Mouse (Mus musculus) CD8-positive naive resting alpha-beta T cell, adult 2 months (primary cell): ENCODE results near the gene Cisd1.
"Not testable (repeated sequence)": the region's sequence is repeated elsewhere in the genome, so short reads cannot be mapped to it uniquely, and the experiment has no call there.

Experiments used
- DNase-seq, 2 experiments: peaks; one replicate each; pipeline ENCODE4 v3.0.0; 2022; ENCODE audit warnings: low read depth in 2 of 2, low spot score in 2 of 2

Cisd1 gene

DNA sequence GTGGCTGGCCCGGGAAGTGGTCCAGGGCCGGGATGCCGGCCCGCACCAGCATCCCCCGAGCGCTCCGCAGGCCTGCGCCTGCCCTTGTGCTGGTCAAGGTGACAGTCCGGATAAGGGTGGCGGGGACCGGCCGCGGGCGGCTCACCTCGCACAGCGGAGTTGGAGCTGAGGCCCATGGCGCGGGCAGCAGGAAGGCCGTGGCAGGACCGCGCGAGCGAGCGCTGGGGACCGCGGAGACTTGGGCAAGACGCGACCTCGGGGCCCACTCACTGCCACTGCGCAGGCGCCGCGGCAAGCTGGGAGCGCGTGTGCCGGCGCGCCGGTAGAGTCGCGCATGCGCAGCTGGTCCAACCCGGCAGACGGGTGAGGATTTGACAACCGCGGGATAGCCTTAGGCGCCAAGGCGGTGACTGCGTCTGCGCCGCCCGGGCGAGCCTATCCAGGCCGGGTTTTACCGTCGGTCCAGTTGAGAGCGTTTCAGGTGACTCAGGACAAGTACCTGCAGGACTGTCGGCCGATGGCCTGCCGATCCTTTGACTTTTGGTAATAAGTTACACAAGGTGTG is at the start of gene Cisd1:
TSS of gene Cisd1 (minus strand) at position 376 of the 565 bp plus-strand sequence.
- peak; percentile 81 to 84 for DNase-seq

DNA sequence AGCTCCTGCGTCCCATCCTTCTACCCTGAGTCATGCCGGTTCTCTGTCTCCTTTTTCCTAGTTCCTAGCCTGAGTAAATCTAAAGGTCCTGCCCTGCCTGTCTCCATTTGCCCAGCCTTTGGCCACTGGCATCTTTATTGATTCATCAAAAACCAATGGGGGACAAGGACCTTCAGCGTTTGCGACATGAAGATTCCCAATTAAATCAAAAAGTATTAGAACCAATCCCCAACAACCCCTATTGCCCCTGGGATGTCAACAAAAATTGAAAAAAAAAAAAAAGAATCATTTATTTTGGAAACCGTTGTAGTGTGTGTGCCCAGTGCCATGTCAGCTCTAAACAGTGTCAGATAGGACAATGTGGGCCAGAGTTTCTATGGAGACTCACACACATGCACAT is 44.6 kb upstream of the Cisd1 start:
- DNase-seq = no peak

DNA sequence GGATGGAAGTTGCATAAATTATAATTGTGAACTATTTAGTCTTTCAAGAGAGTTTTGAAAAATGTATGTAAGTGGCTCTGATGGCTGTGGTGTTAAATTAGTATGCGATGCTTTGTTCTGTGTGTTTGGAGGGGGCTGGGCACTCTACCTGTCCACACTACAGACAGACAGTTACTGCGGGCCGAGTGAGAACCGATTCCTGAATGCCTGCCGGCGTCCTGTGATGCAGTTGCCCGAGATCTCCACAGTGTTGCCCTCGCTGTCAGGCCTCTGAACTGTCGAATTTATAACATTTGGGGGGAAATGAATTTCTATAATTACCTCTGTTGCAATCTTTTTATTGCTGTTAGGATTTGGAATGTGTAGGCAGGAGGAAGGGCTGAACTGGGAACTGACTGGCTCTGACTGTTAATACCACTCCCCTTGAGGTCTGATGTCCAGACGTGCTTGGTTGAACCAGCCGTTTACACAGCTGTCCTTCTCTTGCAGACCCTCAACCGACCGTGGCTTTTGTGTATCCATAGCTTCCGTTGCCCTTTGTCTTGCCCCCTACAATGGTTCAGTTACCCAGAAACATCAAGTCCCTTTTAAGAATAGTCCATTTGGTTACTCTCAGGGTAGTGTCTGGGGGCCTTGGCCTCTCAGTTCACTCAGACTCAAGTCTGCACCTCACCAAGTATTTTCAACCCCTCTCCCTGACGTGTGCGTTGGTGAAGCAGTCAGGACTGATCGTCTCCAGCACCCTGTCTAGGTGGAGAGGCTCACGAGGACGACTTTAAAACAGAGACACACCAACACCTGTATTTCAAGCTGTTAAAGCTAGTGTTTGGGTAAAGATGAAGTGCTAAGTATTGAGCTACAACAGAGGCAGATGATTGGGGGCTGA is 39.6 kb upstream of the Cisd1 start:
- DNase-seq = no peak

- DNase-seq = not testable (repeated sequence)
These were observed 38.8 kb upstream of the Cisd1 start for GRCm38 (mm10) chr10:71383552-71383924.

GRCm38 (mm10) chr10:71382858-71383551 is 38.3 kb upstream of the Cisd1 start:
- DNase-seq = no peak

DNA sequence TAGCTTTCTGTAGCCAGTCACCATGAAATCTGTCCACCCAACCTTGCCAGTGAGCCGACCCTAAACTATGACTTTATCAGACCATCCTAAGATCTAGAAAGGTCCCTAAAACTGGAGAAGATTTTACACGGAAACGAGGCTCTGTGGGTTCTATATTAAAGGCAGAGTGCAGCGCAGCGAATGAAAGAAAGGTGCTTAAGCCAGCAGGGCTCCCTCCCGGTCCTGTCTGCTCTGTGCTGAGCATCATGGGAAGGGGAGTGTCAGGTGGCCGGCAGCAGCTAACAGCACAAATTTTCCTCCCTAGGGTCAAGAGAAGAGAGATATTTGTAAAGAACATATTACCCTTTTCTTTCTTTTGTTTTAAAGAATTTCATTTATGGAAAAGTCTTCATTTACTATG is 37.4 kb upstream of the Cisd1 start:
- no peak for DNase-seq

DNA sequence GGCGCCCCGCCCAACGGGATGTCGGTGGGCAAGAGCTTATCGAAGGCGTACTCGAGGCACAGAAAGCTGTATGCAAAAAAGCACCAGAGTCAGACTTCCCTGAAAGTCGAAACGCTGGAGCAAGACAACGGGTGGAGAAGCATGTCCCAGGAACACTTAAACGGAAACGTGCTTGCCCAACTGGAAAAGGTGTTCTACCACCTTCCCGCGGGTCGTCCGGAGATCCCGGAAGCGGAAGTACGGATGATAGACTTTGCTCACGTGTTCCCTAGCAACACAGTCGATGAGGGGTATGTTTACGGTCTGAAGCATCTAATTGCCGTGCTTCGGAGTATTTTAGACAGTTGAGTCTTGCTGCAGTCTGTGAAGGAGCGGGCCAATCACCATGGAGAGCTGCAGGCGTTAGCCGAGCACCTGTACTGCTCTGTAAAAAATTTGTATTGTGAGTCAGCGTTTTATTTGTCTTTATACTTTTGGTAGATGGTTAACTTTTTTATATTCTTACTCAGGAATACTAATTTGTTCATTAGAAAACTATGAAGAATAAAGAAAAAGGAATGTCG is 36.8 kb upstream of the Cisd1 start:
- no peak for DNase-seq

GRCm38 (mm10) chr10:71380406-71380805 is 35.7 kb upstream of the Cisd1 start:
- DNase-seq = no peak

DNA sequence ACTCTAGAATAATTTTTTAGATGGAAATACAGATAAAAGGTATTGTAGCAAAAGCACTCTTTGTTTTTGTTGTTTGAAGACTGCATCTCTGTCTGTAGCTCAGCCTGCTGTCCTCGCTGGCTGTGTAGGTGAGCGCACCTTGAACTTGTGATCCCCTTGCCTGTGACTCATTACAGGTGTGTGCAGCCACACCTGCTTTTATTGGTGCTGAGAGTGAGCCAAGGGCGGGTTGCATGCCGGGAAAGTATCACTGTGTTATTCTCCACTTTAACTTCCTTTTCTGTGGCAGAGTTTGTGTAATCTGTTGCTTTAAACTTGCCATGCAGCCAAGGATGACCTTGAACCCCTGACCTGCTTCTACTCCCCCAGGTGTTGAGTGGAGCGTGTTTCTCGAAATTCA is 31.3 kb upstream of the Cisd1 start:
- no peak for DNase-seq

DNA sequence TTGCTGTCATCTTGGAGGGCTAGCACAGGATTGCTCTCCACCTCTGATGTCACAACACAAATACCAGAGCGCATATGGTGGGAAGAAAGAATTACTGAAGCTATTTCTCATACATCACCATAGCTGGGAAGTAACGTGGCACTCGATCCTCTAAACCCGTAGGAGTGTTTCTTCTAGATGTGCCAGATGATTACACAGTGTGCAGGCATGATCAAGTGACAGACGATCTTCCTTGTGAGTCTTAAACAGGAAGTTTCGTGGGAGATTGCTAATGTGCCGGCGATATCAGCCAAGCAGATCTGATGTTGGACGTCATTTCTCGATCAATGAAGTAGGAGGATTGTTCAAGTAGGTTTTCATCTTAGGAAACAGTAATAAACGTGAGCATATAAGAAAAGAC is 29.0 kb upstream of the Cisd1 start:
- no peak for DNase-seq

DNA sequence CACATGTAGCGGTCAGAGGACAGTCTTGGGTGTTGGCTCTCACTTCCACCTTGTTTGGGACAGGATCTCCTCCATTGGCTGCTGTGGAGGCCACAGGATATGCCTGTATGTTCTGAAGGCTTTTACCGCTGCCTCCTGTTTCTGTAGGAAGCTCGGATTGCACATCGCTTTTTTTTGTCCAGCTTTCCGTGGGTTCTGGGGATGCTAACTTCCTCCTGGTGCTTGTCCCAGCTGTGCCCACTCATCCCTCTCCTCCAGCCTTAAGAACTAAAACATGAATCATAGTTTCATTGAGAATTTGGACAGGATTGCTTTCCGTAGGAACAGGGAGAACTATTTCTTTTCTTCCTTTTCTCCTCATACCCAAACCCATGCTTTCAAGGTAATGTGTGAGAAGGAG is 27.1 kb upstream of the Cisd1 start:
- no peak for DNase-seq

DNA sequence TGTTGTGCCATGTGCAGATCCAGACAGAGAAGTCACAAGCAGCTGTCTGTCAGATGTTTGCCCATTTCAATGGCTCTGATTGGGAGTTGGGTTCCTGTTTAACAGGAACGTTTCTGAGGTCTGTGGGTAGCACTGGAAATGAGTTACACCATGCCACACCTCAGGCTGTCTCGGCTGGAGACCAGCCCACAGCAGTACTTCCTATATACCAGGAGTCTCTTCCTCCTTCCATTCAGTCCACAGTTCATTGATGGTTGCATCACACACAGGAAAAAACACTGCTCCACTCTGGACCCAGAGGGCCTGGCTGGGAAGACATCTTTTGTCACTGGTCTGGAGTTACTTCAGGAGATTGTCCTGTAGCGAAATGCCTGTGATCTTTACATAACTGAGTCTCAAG is 24.7 kb upstream of the Cisd1 start:
- no peak for DNase-seq

- no peak for DNase-seq
These were observed 23.6 kb upstream of the Cisd1 start for GRCm38 (mm10) chr10:71368128-71368940.

DNA sequence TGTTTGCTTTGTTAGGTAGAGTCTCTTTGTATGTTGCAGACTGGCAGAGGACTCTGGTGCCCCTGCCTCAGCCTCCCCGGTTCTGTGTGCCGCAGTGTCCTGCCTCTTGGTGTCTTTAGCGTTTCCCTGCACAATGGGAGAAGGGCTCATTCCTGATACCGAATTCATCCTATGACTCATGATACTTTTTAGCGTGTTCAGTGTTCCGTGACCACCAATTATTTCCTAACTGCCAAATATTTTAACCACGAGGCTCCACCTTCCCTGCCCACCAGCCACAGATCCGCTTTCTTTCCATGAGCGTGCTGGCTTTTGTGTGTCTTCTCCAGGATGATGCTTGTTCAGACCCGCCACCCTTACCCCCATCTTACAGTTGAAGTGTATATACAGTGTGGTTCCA is 19.1 kb upstream of the Cisd1 start:
- no peak for DNase-seq

DNA sequence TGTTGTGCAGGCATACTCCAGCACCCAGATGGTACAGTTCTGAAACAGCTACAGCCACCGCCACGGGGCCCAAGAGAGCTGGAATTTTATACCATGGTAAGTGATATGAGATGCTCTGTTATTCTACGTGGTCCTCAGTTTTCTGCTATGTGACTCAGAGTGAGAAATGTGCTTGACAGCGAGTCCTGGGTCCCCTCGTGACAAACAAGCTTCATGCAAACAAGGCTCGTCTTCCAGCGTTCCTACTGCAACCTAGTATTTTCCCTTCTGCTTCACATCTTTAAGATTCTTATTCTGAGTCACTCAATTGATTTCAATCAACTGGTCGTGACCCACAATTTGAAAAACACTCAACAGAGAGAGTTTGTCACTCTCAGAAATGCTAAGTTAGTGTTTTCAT is 18.7 kb upstream of the Cisd1 start:
- DNase-seq = no peak

DNA sequence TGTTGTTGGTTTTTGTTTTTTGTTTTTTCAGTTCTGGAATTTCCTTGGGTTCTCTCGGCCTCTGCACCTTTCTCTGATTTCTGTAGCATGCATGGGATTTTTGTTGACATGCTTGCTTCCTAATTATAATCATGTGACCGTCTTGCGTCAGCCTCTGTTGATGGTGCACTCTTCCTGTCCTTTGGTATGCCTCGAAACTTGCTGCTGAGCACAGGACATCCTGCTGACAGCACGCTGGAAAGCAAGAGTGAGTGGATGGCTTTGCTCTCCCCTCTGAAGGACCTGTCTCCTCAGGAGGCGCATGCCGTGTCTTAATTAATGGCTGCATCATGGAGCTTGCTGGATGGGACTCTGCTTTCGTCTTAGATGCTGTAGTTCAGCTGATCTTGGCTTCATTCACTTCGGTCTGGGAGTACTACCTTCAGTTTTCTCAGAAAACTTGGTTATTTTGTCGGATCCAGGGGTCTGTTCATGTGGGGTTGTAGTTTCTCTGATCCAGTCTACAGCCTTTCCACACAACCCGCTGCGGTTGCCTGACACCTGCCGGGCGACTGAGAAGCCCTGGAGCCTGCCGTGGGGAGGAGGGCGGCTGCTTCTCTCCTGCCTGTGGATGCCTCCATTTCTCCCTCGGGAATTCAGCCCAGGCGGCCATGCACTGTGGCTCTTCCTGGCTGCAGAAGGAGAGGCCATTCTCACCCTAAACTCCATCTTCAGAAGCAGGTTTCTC is 17.2 kb upstream of the Cisd1 start:
- DNase-seq = peak in 1 of 2 experiments; percentile 7

- no peak for DNase-seq
These were observed 16.3 kb upstream of the Cisd1 start for GRCm38 (mm10) chr10:71361044-71361443.

GRCm38 (mm10) chr10:71354947-71355346 is 10.2 kb upstream of the Cisd1 start:
- DNase-seq = no peak

DNA sequence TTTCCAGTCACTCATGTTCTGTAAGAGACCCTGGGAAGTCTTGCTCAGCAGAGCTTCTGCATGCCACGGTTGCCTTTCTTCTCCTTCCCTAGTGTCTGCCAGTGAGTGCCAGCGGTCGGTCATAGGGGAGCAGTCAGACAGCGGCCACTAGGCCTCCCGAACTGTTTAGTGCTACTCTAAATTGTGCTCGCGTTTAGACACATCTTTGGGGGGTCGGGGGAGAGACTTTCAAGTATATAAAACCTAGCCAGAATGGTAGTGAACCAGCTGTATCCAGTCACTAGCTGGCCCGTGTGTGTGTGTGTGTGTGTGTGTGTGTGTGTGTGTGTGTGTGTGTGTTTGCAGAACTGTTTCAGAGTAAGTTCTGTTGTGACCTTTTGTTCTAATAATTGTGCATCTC is 9.1 kb upstream of the Cisd1 start:
- DNase-seq = no peak

GRCm38 (mm10) chr10:71351301-71351700 is 6.5 kb upstream of the Cisd1 start:
- DNase-seq = no peak
